Comparison of ENCODE assay signal across 9 mouse cellular contexts in the genomic region with DNA sequence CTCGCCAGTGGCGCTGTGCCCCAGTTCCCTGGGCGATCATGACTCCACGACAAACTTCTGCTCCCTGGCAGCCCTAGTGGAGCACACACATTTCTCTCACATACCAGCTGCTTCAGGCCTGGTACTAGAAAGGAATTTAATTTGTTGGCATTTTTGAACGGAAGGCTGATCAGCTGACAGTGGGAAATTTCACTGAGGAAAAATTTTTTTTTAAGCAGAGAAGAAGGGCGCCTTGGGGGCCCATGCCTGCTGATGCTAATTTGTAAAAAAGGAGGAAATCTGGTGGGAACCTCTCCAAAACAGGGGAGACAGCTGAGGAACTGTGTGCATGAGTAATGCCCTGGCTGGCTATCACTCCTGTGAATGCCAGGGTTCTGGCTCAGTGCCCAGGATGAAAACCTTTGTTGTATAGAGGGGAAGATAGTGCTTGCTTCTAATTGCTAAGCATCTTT.
A peak's percentile ranks its signal among the peaks of the same experiment; 100 is the strongest.
DNase-seq lines count a peak whose midpoint lies in the region; ATAC-seq lines count a peak whose summit lies in the region.
"Had no signal": no experiment of that assay in that cellular context is flagged by ENCODE, and none has a peak within 500 bp of the region (broad histone marks: within the 10 kb centered on the region; RNA-seq: fewer than 3 reads in every experiment).

No protein-coding gene starts in this region.

- no peaks in the 10 kb centered on the region for H3K27me3 ChIP-seq in midbrain, embryonic 13.5 days
- no peaks in the 10 kb centered on the region for H3K27me3 ChIP-seq in midbrain, embryonic 11.5 days (ENCODE audit: control insufficient read depth, insufficient read depth, low read length)
- no peaks in the 10 kb centered on the region for H3K27me3 ChIP-seq in heart, embryonic 11.5 days (ENCODE audit: control insufficient read depth, insufficient read depth, low read length)
- no peaks in the 10 kb centered on the region for H3K27me3 ChIP-seq in liver, embryonic 11.5 days (replicated peaks; ENCODE audit: control insufficient read depth, insufficient read depth, low read length)

- H3K4me1 ChIP-seq in midbrain, embryonic 13.5 days (replicated peaks): peaks cover 3% of the 10 kb centered on the region; the same call in 1 of the 2 replicates
- no peaks in the 10 kb centered on the region for H3K4me1 ChIP-seq in midbrain, embryonic 11.5 days (ENCODE audit: control insufficient read depth, insufficient read depth, low read length)
- H3K4me1 ChIP-seq in heart, embryonic 11.5 days (ENCODE audit: control insufficient read depth, insufficient read depth, low read length): no peaks in the 10 kb centered on the region
- H3K4me1 ChIP-seq in liver, embryonic 11.5 days (replicated peaks; ENCODE audit: control insufficient read depth, insufficient read depth, low read length): no peaks in the 10 kb centered on the region

- no peaks in the 10 kb centered on the region for H3K9me3 ChIP-seq in midbrain, embryonic 13.5 days
- no peaks in the 10 kb centered on the region for H3K9me3 ChIP-seq in midbrain, embryonic 11.5 days (ENCODE audit: control insufficient read depth, low read length)
- no peaks in the 10 kb centered on the region for H3K9me3 ChIP-seq in heart, embryonic 11.5 days (replicated peaks; ENCODE audit: control insufficient read depth, low read length)
- H3K9me3 ChIP-seq in liver, embryonic 11.5 days (ENCODE audit: control insufficient read depth, low read length): no peaks in the 10 kb centered on the region; the same call in 1 of the 2 replicates

- no peak for DNase-seq in midbrain, embryonic 11.5 days (ENCODE audit: low spot score, missing footprints)
- peak; percentile 81 to 85 for DNase-seq in cerebellum, postnatal 14 days
- DNase-seq in layer of hippocampus, postnatal 14 days (ENCODE audit: low spot score in 2 of 2): peak; percentile 70 to 75
- DNase-seq in right cerebral cortex, adult 2 months (ENCODE audit: low spot score in 2 of 2): peak; percentile 77 to 80
- no peak for DNase-seq in liver, embryonic 11.5 days (ENCODE audit: low spot score)

- H3K9ac ChIP-seq in midbrain, embryonic 13.5 days (replicated peaks): no peak overlapping the region
- no peak overlapping the region for H3K9ac ChIP-seq in midbrain, embryonic 11.5 days (ENCODE audit: low read length)
- H3K9ac ChIP-seq in heart, embryonic 11.5 days (ENCODE audit: low read depth, low read length): no peak overlapping the region
- no peak overlapping the region for H3K9ac ChIP-seq in liver, embryonic 11.5 days (ENCODE audit: low read depth, low read length)

- no peak overlapping the region for H3K4me3 ChIP-seq in midbrain, embryonic 13.5 days (replicated peaks)
- H3K4me3 ChIP-seq in midbrain, embryonic 11.5 days (ENCODE audit: low read depth, low read length): no peak overlapping the region
- no peak overlapping the region for H3K4me3 ChIP-seq in heart, embryonic 11.5 days (ENCODE audit: low read depth, low read length)
- H3K4me3 ChIP-seq in liver, embryonic 11.5 days (ENCODE audit: low read depth, low read length): no peak overlapping the region

- WGBS in midbrain, embryonic 13.5 days: 76% methylated on average over 6 of the region's 6 CpGs
- WGBS in midbrain, embryonic 11.5 days: 87% methylated on average over 6 of the region's 6 CpGs
- 75% methylated on average over 6 of the region's 6 CpGs for WGBS in heart, embryonic 11.5 days (ENCODE audit: insufficient replicate concordance)
- WGBS in liver, embryonic 11.5 days: 78% methylated on average over 6 of the region's 6 CpGs

- H3K36me3 ChIP-seq in midbrain, embryonic 13.5 days: no peaks in the 10 kb centered on the region
- H3K36me3 ChIP-seq in midbrain, embryonic 11.5 days (ENCODE audit: control insufficient read depth, insufficient read depth, low read length): no peaks in the 10 kb centered on the region
- H3K36me3 ChIP-seq in heart, embryonic 11.5 days (ENCODE audit: control insufficient read depth, insufficient read depth, low read length): no peaks in the 10 kb centered on the region
- no peaks in the 10 kb centered on the region for H3K36me3 ChIP-seq in liver, embryonic 11.5 days (ENCODE audit: control insufficient read depth, insufficient read depth, low read length)
- H3K36me3 ChIP-seq: G1E had no signal

- ATAC-seq in midbrain, embryonic 13.5 days: peak; percentile 95
- ATAC-seq in midbrain, embryonic 11.5 days (ENCODE audit: low FRiP score): no peak
- ATAC-seq in megakaryocyte, adult 5-6 weeks (ENCODE audit: poor library complexity, severe bottlenecking): no peak
- ATAC-seq in heart, embryonic 11.5 days (replicated peaks; ENCODE audit: insufficient number of reproducible peaks, low FRiP score, low TSS enrichment): no peak
- ATAC-seq in liver, embryonic 11.5 days (replicated peaks; ENCODE audit: low FRiP score): no peak

- H3K4me2 ChIP-seq in midbrain, embryonic 13.5 days (replicated peaks): no peak overlapping the region
- no peak overlapping the region for H3K4me2 ChIP-seq in midbrain, embryonic 11.5 days
- H3K4me2 ChIP-seq in heart, embryonic 11.5 days: no peak overlapping the region
- H3K4me2 ChIP-seq in liver, embryonic 11.5 days: no peak overlapping the region

- 0 out of 2 replicates have a peak overlapping the region, but pooled peaks have one; percentile 5 for H3K27ac ChIP-seq in midbrain, embryonic 13.5 days
- H3K27ac ChIP-seq in midbrain, embryonic 11.5 days (ENCODE audit: low read depth, low read length): no peak overlapping the region
- H3K27ac ChIP-seq in heart, embryonic 11.5 days (ENCODE audit: low read depth, low read length): no peak overlapping the region
- no peak overlapping the region for H3K27ac ChIP-seq in liver, embryonic 11.5 days (ENCODE audit: low read depth, low read length)

Comparison
In these comparisons a context has a peak if more than half of its experiments do, and no peak if none do; other contexts are left out.
1. DNase-seq: peak in cerebellum, postnatal 14 days (2 of 2), layer of hippocampus, postnatal 14 days (2 of 2) and right cerebral cortex, adult 2 months (2 of 2); none in midbrain, embryonic 11.5 days (single experiment) and liver, embryonic 11.5 days (single experiment).